Mouse (Mus musculus) small intestine, adult 2 months (tissue): ENCODE results near the gene Gm21822. TPM values are rescaled to one million over a fixed set of nuclear protein-coding genes. Genes with fewer than 3 reads are reported as not detected.
"Not testable (repeated sequence)": the region's sequence is repeated elsewhere in the genome, so short reads cannot be mapped to it uniquely, and the experiment has no call there.

ENCODE experiments used
- H3K27ac ChIP-seq: fragments of 200-500 bp; 2 replicates; pipeline ENCODE4 v1.5.1; 2012; ENCODE audit warnings: low read depth, low read length, control low read depth, inconsistent platforms; ENCODE audit not compliant: insufficient read depth
- H3K27me3 ChIP-seq: fragments of 200-500 bp; 2 replicates; pipeline ENCODE4 v1.6.1; 2012; ENCODE audit warnings: mild to moderate bottlenecking, moderate library complexity, low read length, inconsistent platforms; ENCODE audit not compliant: control insufficient read depth, insufficient read depth
- H3K36me3 ChIP-seq: fragments of 200-500 bp; 2 replicates; pipeline ENCODE4 v1.6.1; 2012; ENCODE audit warnings: mild to moderate bottlenecking, low read length, control low read depth, inconsistent platforms; ENCODE audit not compliant: control insufficient read depth, insufficient read depth
- H3K4me1 ChIP-seq: fragments of 200-500 bp; 2 replicates; pipeline ENCODE4 v1.6.1; 2012; ENCODE audit warnings: low read length, inconsistent platforms, mixed read lengths; ENCODE audit not compliant: control insufficient read depth, insufficient read depth, insufficient read length
- H3K4me3 ChIP-seq: fragments of 200-500 bp; 2 replicates; pipeline ENCODE4 v1.5.1; 2012; ENCODE audit warnings: low read depth, mild to moderate bottlenecking, control low read depth, inconsistent platforms, low read length, moderate library complexity
- WGBS: fragments of 180-500 bp; shearing (Covaris S2); methylation state at CpG from one replicate; pipeline ENCODE4 v1.1.7; 2018; 5-methylcytosine and 5-hydroxymethylcytosine counted together
- polyA plus RNA-seq: library from polyadenylated mRNA; depleted of rRNA; stranded (reverse); fragments of >200 nt; gene quantifications from 2 replicates; pipeline ENCODE4 v1.2.3, GENCODE M21; 2012; rRNA removed

The Gm21822 gene
- not detected in 2 replicates for polyA plus RNA-seq

DNA sequence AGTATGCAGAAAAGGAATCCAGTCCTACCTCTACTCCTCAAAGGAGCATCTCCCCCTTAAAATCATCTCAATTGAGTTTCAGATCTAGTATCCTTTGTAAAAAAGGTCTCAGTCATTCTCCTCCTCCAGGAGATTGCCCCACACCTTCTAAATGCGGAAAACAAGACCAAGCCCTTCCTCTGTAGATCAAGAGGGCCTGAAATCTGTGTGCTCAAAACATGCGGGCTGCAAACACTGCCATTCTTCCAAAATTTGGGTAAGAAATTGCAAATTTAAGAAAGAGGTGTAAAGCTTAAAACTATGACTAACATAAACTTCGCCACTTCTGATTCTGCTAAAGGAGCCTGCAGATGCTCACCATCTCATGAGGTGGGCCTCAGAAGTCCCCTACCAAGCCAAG is at the start of gene Gm21822:
Gene Gm21822 (plus strand): TSS at position 301 of the 400 bp plus-strand sequence.
- not testable (repeated sequence) for H3K27me3 ChIP-seq, H3K4me1 ChIP-seq, H3K36me3 ChIP-seq, H3K4me3 ChIP-seq, H3K27ac ChIP-seq
- no CpG with 5 or more reads among the region's 3 CpGs for WGBS
